Mouse (Mus musculus) intestine, embryonic 14.5 days (tissue): ENCODE measurements around the gene Rps4x. TPM values are rescaled to one million over a fixed set of nuclear protein-coding genes. Genes with fewer than 3 reads are reported as not detected.

Experiments
- ATAC-seq: fragments of 200-750 bp; cut with Nextera tagmentation; replicated peaks from 2 replicates; pipeline ENCODE4 v1.8.0; 2017; ENCODE audit warnings: low read depth, moderate number of reproducible peaks, moderate TSS enrichment, moderate library complexity; ENCODE audit not compliant: low FRiP score, low TSS enrichment
- DNase-seq: peaks from one replicate; pipeline ENCODE4 v3.0.0-alpha.2; 2018; ENCODE audit warnings: low spot score
- H3K27ac ChIP-seq: fragments of 300-500 bp; sonication (generic); 2 replicates; pipeline ENCODE4 v1.5.1; 2014; ENCODE audit warnings: low read depth, mild to moderate bottlenecking, control low read depth
- H3K27me3 ChIP-seq: fragments of 300-500 bp; sonication (generic); replicated peaks from 2 replicates; pipeline ENCODE4 v1.6.1; 2014; ENCODE audit warnings: low read length, control low read depth; ENCODE audit not compliant: control insufficient read depth, insufficient read depth
- H3K36me3 ChIP-seq: fragments of 300-500 bp; sonication (generic); 2 replicates; pipeline ENCODE4 v1.6.1; 2014; ENCODE audit warnings: low read length, control low read depth; ENCODE audit not compliant: control insufficient read depth, insufficient read depth
- H3K4me1 ChIP-seq: fragments of 300-500 bp; sonication (generic); replicated peaks from 2 replicates; pipeline ENCODE4 v1.6.1; 2014; ENCODE audit warnings: low read length, control low read depth, mixed read lengths; ENCODE audit not compliant: control insufficient read depth, insufficient read depth
- H3K4me2 ChIP-seq: fragments of 300-500 bp; sonication (generic); 2 replicates; pipeline ENCODE4 v1.6.1; 2014; ENCODE audit warnings: low read length
- H3K4me3 ChIP-seq: fragments of 300-500 bp; sonication (generic); 2 replicates; pipeline ENCODE4 v1.5.1; 2014; ENCODE audit warnings: low read depth, low read length, control low read depth, mixed read lengths
- H3K9ac ChIP-seq: fragments of 300-500 bp; sonication (generic); 2 replicates; pipeline ENCODE4 v1.6.1; 2014; ENCODE audit warnings: mild to moderate bottlenecking, low read length
- H3K9me3 ChIP-seq: fragments of 300-500 bp; sonication (generic); 2 replicates; pipeline ENCODE4 v1.6.1; 2016; ENCODE audit warnings: low read length, control low read depth; ENCODE audit not compliant: control insufficient read depth
- WGBS: fragments of 180-500 bp; shearing (Covaris S2); extraction: QIAGEN DNeasy Blood & Tissue Kit; methylation state at CpG from one replicate; pipeline ENCODE4 v1.1.7; 2014; 5-methylcytosine and 5-hydroxymethylcytosine counted together
- polyA plus RNA-seq: library from polyadenylated mRNA; unstranded; fragments of >200 nt; fragmentation: Nextera tagmentation; extraction: Ambion mirVana; gene quantifications from 2 replicates; pipeline ENCODE4 v1.2.1, GENCODE M21; 2014

The Rps4x gene
- polyA plus RNA-seq, 1 experiment from 2014 or later, result 1,024 TPM

- no peak for DNase-seq
- no peak overlapping the region for H3K4me2 ChIP-seq
- 43% methylated on average over 3 of the region's 3 CpGs for WGBS
- H3K27ac ChIP-seq, result no peak overlapping the region
- H3K4me1 ChIP-seq, result no peaks in the 10 kb centered on the region
- ATAC-seq, result no peak
- no peaks in the 10 kb centered on the region for H3K9me3 ChIP-seq
- no peak overlapping the region for H3K9ac ChIP-seq
- no peak overlapping the region for H3K4me3 ChIP-seq
- no peaks in the 10 kb centered on the region for H3K36me3 ChIP-seq
- H3K27me3 ChIP-seq, result no peaks in the 10 kb centered on the region
Measured at GRCm38 (mm10) chrX:102170900-102171299, 18.3 kb downstream of the Rps4x start.

GRCm38 (mm10) chrX:102170135-102170534 lies 19.1 kb downstream of the Rps4x start:
- DNase-seq, result no peak

DNA sequence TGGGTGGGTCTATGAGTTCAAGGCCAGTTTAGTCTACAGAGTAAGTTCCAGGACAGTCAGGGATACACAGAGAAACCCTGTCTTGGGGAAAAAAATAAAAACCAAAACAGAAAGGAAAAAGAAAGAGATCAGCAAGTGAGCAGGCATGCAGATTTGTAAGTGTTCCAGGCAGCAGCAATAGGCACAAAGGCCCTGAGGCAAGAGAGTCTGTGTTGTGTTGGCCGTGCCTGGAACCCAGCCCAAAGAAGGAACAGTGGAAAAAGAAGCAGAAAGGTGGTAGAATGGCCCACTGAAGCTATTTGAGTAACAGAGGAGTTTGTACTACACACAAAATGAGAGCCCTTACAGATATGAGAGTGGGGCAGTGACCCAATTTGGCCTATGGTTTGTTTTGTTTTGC lies 19.5 kb downstream of the Rps4x start:
- DNase-seq (no peak), ATAC-seq (no peak)
- H3K4me1 ChIP-seq, result no peaks in the 10 kb centered on the region
- no peaks in the 10 kb centered on the region for H3K27me3 ChIP-seq
- H3K4me2 ChIP-seq, result no peak overlapping the region
- H3K9me3 ChIP-seq, result no peaks in the 10 kb centered on the region
- H3K4me3 ChIP-seq, result no peak overlapping the region
- H3K36me3 ChIP-seq, result no peaks in the 10 kb centered on the region
- no peak overlapping the region for H3K27ac ChIP-seq
- no peak overlapping the region for H3K9ac ChIP-seq
- WGBS, result 50% methylated on average over 1 of the region's 1 CpGs

More at GRCm38 (mm10) chrX:102170135-102170534, 19.1 kb downstream of the Rps4x start:
- Histone ChIP-seq H3K9me3 (no peaks in the 10 kb centered on the region), H3K9ac (no peak overlapping the region), H3K4me1 (no peaks in the 10 kb centered on the region), H3K27ac (no peak overlapping the region), H3K27me3 (no peaks in the 10 kb centered on the region), H3K36me3 (no peaks in the 10 kb centered on the region), H3K4me3 (no peak overlapping the region), H3K4me2 (no peak overlapping the region)
- 50% methylated on average over 3 of the region's 3 CpGs for WGBS
- no peak for ATAC-seq

GRCm38 (mm10) chrX:102166986-102167385 lies 22.2 kb downstream of the Rps4x start:
- no peaks in the 10 kb centered on the region for H3K4me1 ChIP-seq
- H3K27ac ChIP-seq, result no peak overlapping the region
- H3K4me2 ChIP-seq, result no peak overlapping the region
- H3K9me3 ChIP-seq, result no peaks in the 10 kb centered on the region
- 44% methylated on average over 6 of the region's 6 CpGs for WGBS
- DNase-seq (no peak), ATAC-seq (no peak)
- no peaks in the 10 kb centered on the region for H3K27me3 ChIP-seq
- H3K9ac ChIP-seq, result no peak overlapping the region
- H3K36me3 ChIP-seq, result no peaks in the 10 kb centered on the region
- no peak overlapping the region for H3K4me3 ChIP-seq

GRCm38 (mm10) chrX:102166521-102166920 lies 22.7 kb downstream of the Rps4x start:
- no peak for DNase-seq
- H3K27ac ChIP-seq, result no peak overlapping the region
- 53% methylated on average over 5 of the region's 5 CpGs for WGBS

GRCm38 (mm10) chrX:102163529-102163928 lies 25.7 kb downstream of the Rps4x start:
- Histone ChIP-seq H3K9ac (no peak overlapping the region), H3K4me2 (no peak overlapping the region), H3K4me3 (no peak overlapping the region), H3K4me1 (no peaks in the 10 kb centered on the region), H3K27me3 (no peaks in the 10 kb centered on the region), H3K36me3 (no peaks in the 10 kb centered on the region), H3K27ac (no peak overlapping the region), H3K9me3 (no peaks in the 10 kb centered on the region)
- 86% methylated on average over 4 of the region's 4 CpGs for WGBS
- ATAC-seq (no peak), DNase-seq (no peak)

More at GRCm38 (mm10) chrX:102166521-102166920, 22.7 kb downstream of the Rps4x start:
- H3K4me3 ChIP-seq, result no peak overlapping the region
- H3K27me3 ChIP-seq, result no peaks in the 10 kb centered on the region
- ATAC-seq, result no peak
- no peaks in the 10 kb centered on the region for H3K36me3 ChIP-seq
- H3K9ac ChIP-seq, result no peak overlapping the region
- H3K4me2 ChIP-seq, result no peak overlapping the region
- no peaks in the 10 kb centered on the region for H3K9me3 ChIP-seq
- H3K4me1 ChIP-seq, result no peaks in the 10 kb centered on the region

DNA sequence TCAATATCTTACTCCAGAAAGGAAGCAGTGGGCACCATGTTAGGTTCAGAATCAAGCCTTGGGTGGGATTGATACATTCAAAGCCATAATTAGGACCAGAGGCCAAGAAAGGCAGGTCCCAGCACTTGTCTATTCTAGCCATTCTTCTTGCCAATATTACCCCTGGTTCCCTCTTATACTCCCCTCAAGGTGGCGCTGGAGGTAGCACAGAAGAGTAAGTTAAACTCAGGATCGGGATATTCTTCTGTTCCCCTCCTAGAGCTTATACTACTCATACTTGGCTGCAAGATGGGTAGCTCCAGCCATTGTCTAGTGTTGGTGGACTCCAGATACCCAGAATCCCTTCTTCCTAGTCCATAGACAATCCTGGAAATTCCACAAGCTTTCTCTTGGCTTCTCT lies 26.1 kb downstream of the Rps4x start:
- Histone ChIP-seq H3K4me1 (no peaks in the 10 kb centered on the region), H3K27ac (no peak overlapping the region), H3K9ac (no peak overlapping the region), H3K4me2 (no peak overlapping the region), H3K4me3 (no peak overlapping the region), H3K9me3 (no peaks in the 10 kb centered on the region), H3K36me3 (no peaks in the 10 kb centered on the region), H3K27me3 (no peaks in the 10 kb centered on the region)
- ATAC-seq (no peak), DNase-seq (no peak)
- 34% methylated on average over 2 of the region's 2 CpGs for WGBS

DNA sequence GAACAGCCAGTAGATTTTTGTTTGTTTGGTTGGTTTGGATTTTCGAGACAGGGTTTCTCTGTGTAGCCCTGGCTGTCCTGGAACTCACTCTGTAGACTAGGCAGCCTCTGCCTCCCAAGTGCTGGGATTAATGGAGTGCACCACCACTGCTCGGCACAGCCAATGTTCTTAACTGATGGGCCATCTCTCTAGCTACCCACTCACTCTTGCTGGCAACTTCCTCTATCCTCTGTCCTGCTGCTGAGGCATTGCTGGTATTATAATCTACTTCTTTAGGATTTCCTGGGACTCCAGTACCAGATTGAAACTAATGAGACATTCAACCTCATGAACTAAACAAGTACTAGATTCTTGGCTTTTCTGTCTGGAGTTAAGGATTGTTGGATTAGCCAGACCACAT lies 28.7 kb downstream of the Rps4x start:
- no peak overlapping the region for H3K4me2 ChIP-seq
- H3K36me3 ChIP-seq, result no peaks in the 10 kb centered on the region
- H3K9ac ChIP-seq, result no peak overlapping the region
- ATAC-seq (no peak), DNase-seq (no peak)
- H3K9me3 ChIP-seq, result no peaks in the 10 kb centered on the region
- H3K4me3 ChIP-seq, result no peak overlapping the region
- WGBS, result 71% methylated on average over 2 of the region's 2 CpGs
- H3K27me3 ChIP-seq, result no peaks in the 10 kb centered on the region
- no peak overlapping the region for H3K27ac ChIP-seq
- H3K4me1 ChIP-seq, result no peaks in the 10 kb centered on the region

- Histone ChIP-seq H3K36me3 (no peaks in the 10 kb centered on the region), H3K4me1 (no peaks in the 10 kb centered on the region), H3K4me2 (no peak overlapping the region), H3K9me3 (no peaks in the 10 kb centered on the region), H3K27me3 (no peaks in the 10 kb centered on the region), H3K9ac (no peak overlapping the region), H3K27ac (no peak overlapping the region), H3K4me3 (no peak overlapping the region)
- WGBS, result 58% methylated on average over 2 of the region's 2 CpGs
- DNase-seq (no peak), ATAC-seq (no peak)
Measured at GRCm38 (mm10) chrX:102159778-102160177, 29.4 kb downstream of the Rps4x start.
